Mouse (Mus musculus) hindbrain, embryonic 12.5 days (tissue): ENCODE measurements around the gene Bin2. TPM values are rescaled to one million over a fixed set of nuclear protein-coding genes. Genes with fewer than 3 reads are reported as not detected.

Source experiments
- ATAC-seq: fragments of 200-750 bp; cut with Nextera tagmentation; 2 replicates; pipeline ENCODE4 v1.8.0; 2017; ENCODE audit warnings: moderate TSS enrichment; ENCODE audit not compliant: low FRiP score
- H3K27ac ChIP-seq: fragments of 300-500 bp; sonication (generic); 2 replicates; pipeline ENCODE4 v1.5.1; 2016; ENCODE audit warnings: mild to moderate bottlenecking
- H3K27me3 ChIP-seq: fragments of 300-500 bp; sonication (generic); 2 replicates; pipeline ENCODE4 v1.6.1; 2016; ENCODE audit warnings: mild to moderate bottlenecking
- H3K36me3 ChIP-seq: fragments of 300-500 bp; sonication (generic); 2 replicates; pipeline ENCODE4 v1.6.1; 2016; ENCODE audit warnings: mild to moderate bottlenecking
- H3K4me1 ChIP-seq: fragments of 300-500 bp; sonication (generic); 2 replicates; pipeline ENCODE4 v1.6.1; 2016
- H3K4me2 ChIP-seq: fragments of 300-500 bp; sonication (generic); replicated peaks from 2 replicates; pipeline ENCODE4 v1.6.1; 2016; ENCODE audit warnings: mild to moderate bottlenecking
- H3K4me3 ChIP-seq: fragments of 300-500 bp; sonication (generic); 2 replicates; pipeline ENCODE4 v1.5.1; 2016; ENCODE audit warnings: mild to moderate bottlenecking
- H3K9ac ChIP-seq: fragments of 300-500 bp; sonication (generic); 2 replicates; pipeline ENCODE4 v1.6.1; 2016; ENCODE audit warnings: mild to moderate bottlenecking, moderate library complexity
- H3K9me3 ChIP-seq: fragments of 300-500 bp; sonication (generic); replicated peaks from 2 replicates; pipeline ENCODE4 v1.6.1; 2016; ENCODE audit warnings: mild to moderate bottlenecking
- WGBS: fragments of 180-500 bp; shearing (Covaris S2); methylation state at CpG from one replicate; pipeline ENCODE4 v1.1.7; 2016; 5-methylcytosine and 5-hydroxymethylcytosine counted together
- polyA plus RNA-seq: library from polyadenylated mRNA; unstranded; fragments of >200 nt; fragmentation: Nextera tagmentation; extraction: Ambion mirVana; gene quantifications from 2 replicates; pipeline ENCODE4 v1.2.1, GENCODE M21; 2016

Gene Bin2
- polyA plus RNA-seq, 1 experiment from 2014 or later: 3.0 TPM

GRCm38 (mm10) chr15:100666219-100666696 lies 3.1 kb downstream of the Bin2 start:
- H3K27ac ChIP-seq: no peak overlapping the region

GRCm38 (mm10) chr15:100665411-100666218 lies 3.7 kb downstream of the Bin2 start:
- H3K4me2 ChIP-seq: no peak overlapping the region
- H3K36me3 ChIP-seq: no peaks in the 10 kb centered on the region
- H3K9ac ChIP-seq: no peak overlapping the region
- no peak overlapping the region for H3K27ac ChIP-seq
- no peaks in the 10 kb centered on the region for H3K9me3 ChIP-seq
- no peak for ATAC-seq
- H3K27me3 ChIP-seq: peaks cover 3% of the 10 kb centered on the region; the same call in 1 of the 2 replicates
- whole genome bisulfite sequencing: 40% methylated on average over 9 of the region's 9 CpGs
- H3K4me1 ChIP-seq: peaks cover 5% of the 10 kb centered on the region
- H3K4me3 ChIP-seq: no peak overlapping the region

More at GRCm38 (mm10) chr15:100666219-100666696, 3.1 kb downstream of the Bin2 start:
- WGBS: 7% methylated on average over 7 of the region's 7 CpGs
- no peak for ATAC-seq
- Histone ChIP-seq H3K4me2 (no peak overlapping the region), H3K9ac (no peak overlapping the region), H3K4me3 (no peak overlapping the region), H3K27me3 (peaks cover 3% of the 10 kb centered on the region; the same call in 1 of the 2 replicates), H3K36me3 (no peaks in the 10 kb centered on the region), H3K4me1 (peaks cover 5% of the 10 kb centered on the region), H3K9me3 (no peaks in the 10 kb centered on the region)

GRCm38 (mm10) chr15:100664813-100665274 lies 4.5 kb downstream of the Bin2 start:
- Histone ChIP-seq H3K36me3 (no peaks in the 10 kb centered on the region), H3K27me3 (peaks cover 3% of the 10 kb centered on the region; the same call in 1 of the 2 replicates), H3K4me1 (peaks cover 5% of the 10 kb centered on the region), H3K9ac (no peak overlapping the region), H3K4me2 (no peak overlapping the region), H3K9me3 (no peaks in the 10 kb centered on the region), H3K4me3 (no peak overlapping the region), H3K27ac (no peak overlapping the region)
- WGBS: 81% methylated on average over 8 of the region's 9 CpGs
- ATAC-seq: no peak

GRCm38 (mm10) chr15:100660805-100661204 lies 8.5 kb downstream of the Bin2 start:
- no peaks in the 10 kb centered on the region for H3K9me3 ChIP-seq
- no peaks in the 10 kb centered on the region for H3K36me3 ChIP-seq
- H3K4me2 ChIP-seq: no peak overlapping the region
- no peak for ATAC-seq
- no peaks in the 10 kb centered on the region for H3K4me1 ChIP-seq
- no peak overlapping the region for H3K4me3 ChIP-seq
- H3K27me3 ChIP-seq: no peaks in the 10 kb centered on the region
- WGBS: 90% methylated on average over 5 of the region's 5 CpGs
- H3K27ac ChIP-seq: no peak overlapping the region
- no peak overlapping the region for H3K9ac ChIP-seq

GRCm38 (mm10) chr15:100660306-100660705 lies 9.0 kb downstream of the Bin2 start:
- Histone ChIP-seq H3K4me1 (no peaks in the 10 kb centered on the region), H3K4me3 (no peak overlapping the region), H3K27me3 (no peaks in the 10 kb centered on the region), H3K27ac (no peak overlapping the region), H3K36me3 (no peaks in the 10 kb centered on the region), H3K9me3 (no peaks in the 10 kb centered on the region), H3K9ac (no peak overlapping the region), H3K4me2 (no peak overlapping the region)
- ATAC-seq: no peak
- WGBS: 83% methylated on average over 9 of the region's 9 CpGs

GRCm38 (mm10) chr15:100655201-100655600 lies 14.2 kb downstream of the Bin2 start:
- no peak overlapping the region for H3K4me3 ChIP-seq

GRCm38 (mm10) chr15:100654271-100654670 lies 15.1 kb downstream of the Bin2 start:
- no peak for ATAC-seq
- Histone ChIP-seq H3K36me3 (no peaks in the 10 kb centered on the region), H3K27me3 (no peaks in the 10 kb centered on the region), H3K4me3 (no peak overlapping the region), H3K27ac (no peak overlapping the region), H3K4me2 (no peak overlapping the region), H3K9ac (no peak overlapping the region), H3K9me3 (no peaks in the 10 kb centered on the region), H3K4me1 (no peaks in the 10 kb centered on the region)
- 93% methylated on average over 1 of the region's 1 CpGs for WGBS

More at GRCm38 (mm10) chr15:100655201-100655600, 14.2 kb downstream of the Bin2 start:
- H3K36me3 ChIP-seq: no peaks in the 10 kb centered on the region
- no peak overlapping the region for H3K27ac ChIP-seq
- H3K9ac ChIP-seq: no peak overlapping the region
- H3K4me1 ChIP-seq: no peaks in the 10 kb centered on the region
- no peak for ATAC-seq
- H3K9me3 ChIP-seq: no peaks in the 10 kb centered on the region
- WGBS: 90% methylated on average over 5 of the region's 5 CpGs
- H3K27me3 ChIP-seq: no peaks in the 10 kb centered on the region
- H3K4me2 ChIP-seq: no peak overlapping the region

GRCm38 (mm10) chr15:100651610-100652009 lies 17.7 kb downstream of the Bin2 start:
- H3K27me3 ChIP-seq: no peaks in the 10 kb centered on the region
- ATAC-seq: no peak
- H3K4me1 ChIP-seq: no peaks in the 10 kb centered on the region
- H3K9me3 ChIP-seq: no peaks in the 10 kb centered on the region
- WGBS: 87% methylated on average over 9 of the region's 9 CpGs
- no peaks in the 10 kb centered on the region for H3K36me3 ChIP-seq
- H3K4me3 ChIP-seq: no peak overlapping the region
- H3K9ac ChIP-seq: no peak overlapping the region
- H3K27ac ChIP-seq: no peak overlapping the region
- no peak overlapping the region for H3K4me2 ChIP-seq

GRCm38 (mm10) chr15:100650111-100650510 lies 19.2 kb downstream of the Bin2 start:
- Histone ChIP-seq H3K9me3 (no peaks in the 10 kb centered on the region), H3K27ac (no peak overlapping the region), H3K27me3 (no peaks in the 10 kb centered on the region), H3K36me3 (no peaks in the 10 kb centered on the region), H3K4me3 (no peak overlapping the region), H3K4me1 (no peaks in the 10 kb centered on the region), H3K4me2 (no peak overlapping the region), H3K9ac (no peak overlapping the region)
- ATAC-seq: no peak
- WGBS: 87% methylated on average over 10 of the region's 10 CpGs

- no peak for ATAC-seq
- 82% methylated on average over 6 of the region's 6 CpGs for WGBS
- Histone ChIP-seq H3K4me1 (no peaks in the 10 kb centered on the region), H3K27ac (no peak overlapping the region), H3K4me2 (no peak overlapping the region), H3K9ac (no peak overlapping the region), H3K9me3 (no peaks in the 10 kb centered on the region), H3K27me3 (no peaks in the 10 kb centered on the region), H3K4me3 (no peak overlapping the region), H3K36me3 (no peaks in the 10 kb centered on the region)
Measured at GRCm38 (mm10) chr15:100646161-100646560, 23.2 kb downstream of the Bin2 start.

- H3K9me3 ChIP-seq: no peaks in the 10 kb centered on the region
- H3K4me3 ChIP-seq: no peak overlapping the region
- no peak overlapping the region for H3K27ac ChIP-seq
- no peaks in the 10 kb centered on the region for H3K36me3 ChIP-seq
- H3K9ac ChIP-seq: no peak overlapping the region
- no peak for ATAC-seq
- no peak overlapping the region for H3K4me2 ChIP-seq
- H3K4me1 ChIP-seq: no peaks in the 10 kb centered on the region
- H3K27me3 ChIP-seq: peaks cover 16% of the 10 kb centered on the region
- WGBS: 95% methylated on average over 7 of the region's 7 CpGs
Measured at GRCm38 (mm10) chr15:100642451-100642850, 26.9 kb downstream of the Bin2 start.

GRCm38 (mm10) chr15:100641226-100641810 lies 28.0 kb downstream of the Bin2 start:
- no peak overlapping the region for H3K27ac ChIP-seq
- 67% methylated on average over 11 of the region's 16 CpGs for WGBS
- H3K27me3 ChIP-seq: peaks cover 28% of the 10 kb centered on the region
- no peak overlapping the region for H3K4me2 ChIP-seq
- no peak overlapping the region for H3K4me3 ChIP-seq
- peaks cover 9% of the 10 kb centered on the region for H3K4me1 ChIP-seq
- no peaks in the 10 kb centered on the region for H3K9me3 ChIP-seq
- ATAC-seq: no peak
- H3K36me3 ChIP-seq: no peaks in the 10 kb centered on the region
- no peak overlapping the region for H3K9ac ChIP-seq
